Mouse (Mus musculus) ES-E14 (cell line): Measurements from ENCODE around the gene Eif4g3.

Experiments
- CHD2 ChIP-seq: IDR thresholded peaks from 2 replicates; pipeline ENCODE4 v1.6.1; 2014; ENCODE audit warnings: mild to moderate bottlenecking, low read depth, low read length, inconsistent platforms
- MAFK ChIP-seq: IDR thresholded peaks from 2 replicates; pipeline ENCODE4 v1.6.1; 2014; ENCODE audit warnings: mild to moderate bottlenecking, low read depth, low read length, inconsistent platforms; ENCODE audit not compliant: insufficient read depth

- no peak for TF ChIP-seq MAFK
- no peak for TF ChIP-seq CHD2
These were observed 68.3 kb downstream of the Eif4g3 start for GRCm38 (mm10) chr4:138061161-138061560.
